Mouse (Mus musculus) stomach, postnatal 0 days (tissue): ENCODE results near the gene Esyt1.
A peak's percentile ranks its signal among the peaks of the same experiment; 100 is the strongest.

Source experiments
- CTCF ChIP-seq: IDR thresholded peaks from 2 replicates; pipeline ENCODE4 v1.5.1; 2016; ENCODE audit warnings: antibody characterized with exemption, low read depth, mild to moderate bottlenecking, moderate library complexity
- EP300 ChIP-seq: optimal IDR thresholded peaks from 2 replicates; pipeline ENCODE3; 2016; ENCODE audit warnings: antibody characterized with exemption

DNA sequence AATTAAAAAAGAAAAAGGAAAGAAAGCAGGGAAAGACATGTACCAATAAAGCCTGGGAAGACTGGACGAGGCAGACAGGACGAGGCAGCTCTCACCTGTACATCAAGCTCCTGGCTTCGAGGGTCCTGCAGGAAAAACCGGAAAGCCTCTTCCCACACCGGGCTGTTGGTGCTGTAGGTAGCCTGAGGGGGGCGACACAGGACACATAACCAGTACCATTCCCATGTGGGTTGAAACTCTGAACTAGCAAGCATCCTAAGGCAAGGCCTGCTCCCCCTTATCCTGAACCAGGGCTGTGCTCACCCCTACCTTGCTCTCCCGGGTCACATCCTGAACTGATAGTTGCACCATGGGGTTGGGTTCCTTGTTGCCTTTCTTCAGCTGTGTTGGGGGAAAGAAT lies 6.8 kb downstream of the Esyt1 start:
- TF ChIP-seq CTCF: peak; percentile 76
- no peak for TF ChIP-seq EP300
